Mouse (Mus musculus) forebrain, embryonic 16.5 days (tissue): Measurements from ENCODE around the gene Rwdd2a. TPM values are rescaled to one million over a fixed set of nuclear protein-coding genes. Genes with fewer than 3 reads are reported as not detected.
A peak's percentile ranks its signal among the peaks of the same experiment; 100 is the strongest.
"Not testable (repeated sequence)": the region's sequence is repeated elsewhere in the genome, so short reads cannot be mapped to it uniquely, and the experiment has no call there.

ENCODE experiments used
- ATAC-seq: fragments of 200-750 bp; cut with Nextera tagmentation; 2 replicates; pipeline ENCODE4 v1.8.0; 2017; ENCODE audit warnings: mild to moderate bottlenecking, moderate library complexity
- H3K27ac ChIP-seq: fragments of 300-500 bp; sonication (generic); 2 replicates; pipeline ENCODE4 v1.5.1; 2014; ENCODE audit warnings: low read length, control low read depth
- H3K27me3 ChIP-seq: fragments of 300-500 bp; sonication (generic); replicated peaks from 2 replicates; pipeline ENCODE4 v1.6.1; 2014; ENCODE audit warnings: low read length; ENCODE audit not compliant: control insufficient read depth, insufficient read depth
- H3K36me3 ChIP-seq: fragments of 300-500 bp; sonication (generic); 2 replicates; pipeline ENCODE4 v1.6.1; 2014; ENCODE audit not compliant: control insufficient read depth, insufficient read depth
- H3K4me1 ChIP-seq: fragments of 300-500 bp; sonication (generic); replicated peaks from 2 replicates; pipeline ENCODE4 v1.6.1; 2014; ENCODE audit warnings: low read length; ENCODE audit not compliant: control insufficient read depth, insufficient read depth
- H3K4me2 ChIP-seq: fragments of 300-500 bp; sonication (generic); 2 replicates; pipeline ENCODE4 v1.6.1; 2014; ENCODE audit warnings: mild to moderate bottlenecking, low read length, control low read depth
- H3K4me3 ChIP-seq: fragments of 300-500 bp; sonication (generic); replicated peaks from 2 replicates; pipeline ENCODE4 v1.5.1; 2014; ENCODE audit warnings: mild to moderate bottlenecking, low read length, control low read depth
- H3K9ac ChIP-seq: fragments of 300-500 bp; sonication (generic); replicated peaks from 2 replicates; pipeline ENCODE4 v1.6.1; 2014; ENCODE audit warnings: low read depth, low read length, control low read depth
- H3K9me3 ChIP-seq: fragments of 300-500 bp; sonication (generic); 2 replicates; pipeline ENCODE4 v1.6.1; 2016; ENCODE audit warnings: low read length; ENCODE audit not compliant: control insufficient read depth
- WGBS: fragments of 180-500 bp; shearing (Covaris S2); extraction: QIAGEN DNeasy Blood & Tissue Kit; methylation state at CpG from one replicate; pipeline ENCODE4 v1.1.7; 2014; 5-methylcytosine and 5-hydroxymethylcytosine counted together
- polyA plus RNA-seq: library from polyadenylated mRNA; unstranded; fragments of >200 nt; fragmentation: Nextera tagmentation; extraction: Ambion mirVana; gene quantifications from 2 replicates; pipeline ENCODE4 v1.2.1, GENCODE M21; 2015

Gene Rwdd2a
- polyA plus RNA-seq, 1 experiment from 2014 or later = 12.0 TPM

- no peaks in the 10 kb centered on the region for H3K9me3 ChIP-seq
- no peaks in the 10 kb centered on the region for H3K4me1 ChIP-seq
- 89% methylated on average over 10 of the region's 10 CpGs for WGBS
- H3K4me2 ChIP-seq = no peak overlapping the region
- H3K9ac ChIP-seq = no peak overlapping the region
- no peak overlapping the region for H3K27ac ChIP-seq
- H3K27me3 ChIP-seq = no peaks in the 10 kb centered on the region
- no peak for ATAC-seq
- H3K4me3 ChIP-seq = no peak overlapping the region
- no peaks in the 10 kb centered on the region for H3K36me3 ChIP-seq
These were observed 7.9 kb downstream of the Rwdd2a start for GRCm38 (mm10) chr9:86579657-86580056.

DNA sequence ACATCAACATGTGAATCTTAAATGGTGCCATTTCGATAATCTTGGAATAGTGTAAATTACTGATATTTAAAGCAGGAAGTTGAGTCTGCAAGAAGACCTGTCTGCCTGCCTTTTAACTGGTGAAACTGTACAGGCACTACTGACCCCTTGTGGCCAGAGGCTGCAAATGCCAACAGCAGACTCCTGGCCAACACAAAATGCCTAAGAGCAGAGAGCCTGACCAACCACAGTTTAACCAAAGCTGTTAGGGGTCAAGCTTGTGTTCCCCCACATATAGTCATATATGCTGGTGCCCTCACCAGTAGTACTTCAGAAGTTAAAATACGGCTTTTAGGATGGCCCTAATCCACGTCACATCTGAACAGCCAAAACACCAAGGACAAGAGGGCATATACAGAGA, 11.9 kb downstream of the Rwdd2a start:
- Histone ChIP-seq H3K4me2 (no peak overlapping the region), H3K4me3 (no peak overlapping the region), H3K36me3 (no peaks in the 10 kb centered on the region), H3K4me1 (no peaks in the 10 kb centered on the region), H3K9me3 (no peaks in the 10 kb centered on the region), H3K27ac (no peak overlapping the region), H3K27me3 (no peaks in the 10 kb centered on the region), H3K9ac (no peak overlapping the region)
- WGBS = 60% methylated on average over 3 of the region's 3 CpGs
- ATAC-seq = peak; percentile 72

DNA sequence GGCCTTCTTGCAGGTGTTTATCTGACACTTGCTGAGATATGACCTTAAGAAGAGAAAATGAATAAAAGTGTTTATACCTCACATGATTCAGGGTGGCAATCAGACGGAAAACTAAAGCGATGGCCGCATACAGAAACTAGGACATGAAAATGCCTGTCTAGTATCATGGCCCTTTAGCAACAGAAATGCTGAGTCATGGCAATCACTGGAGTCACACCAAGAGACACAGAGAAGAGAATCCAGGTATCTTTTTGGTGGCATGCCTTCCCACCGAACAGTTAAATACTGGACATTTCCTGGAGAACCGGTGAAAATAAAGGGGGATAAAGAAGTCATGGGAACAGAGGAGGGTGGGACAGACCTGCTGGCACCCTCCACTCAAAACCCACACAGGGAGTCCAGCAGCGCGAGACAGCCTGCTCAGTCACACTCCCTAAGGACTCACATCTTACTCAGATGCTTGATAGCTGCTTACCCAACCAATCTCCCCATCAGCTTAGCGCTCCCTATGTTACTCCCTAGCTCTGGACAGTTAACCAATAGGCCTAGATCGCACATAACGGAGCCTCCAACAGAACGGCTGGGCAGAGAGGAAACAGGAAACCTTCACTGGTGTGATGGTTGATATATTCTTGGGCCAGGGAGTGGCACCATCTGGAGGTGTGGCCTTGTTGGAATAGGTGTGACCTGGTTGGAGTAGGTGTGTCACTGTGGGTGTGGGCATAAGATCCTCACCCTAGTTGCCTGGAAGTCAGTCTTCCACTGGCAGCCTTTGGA, 15.4 kb downstream of the Rwdd2a start:
- no peaks in the 10 kb centered on the region for H3K36me3 ChIP-seq
- no peaks in the 10 kb centered on the region for H3K4me1 ChIP-seq
- H3K27me3 ChIP-seq = no peaks in the 10 kb centered on the region
- no peak overlapping the region for H3K4me3 ChIP-seq
- no peaks in the 10 kb centered on the region for H3K9me3 ChIP-seq
- 93% methylated on average over 11 of the region's 11 CpGs for WGBS
- no peak overlapping the region for H3K27ac ChIP-seq
- H3K4me2 ChIP-seq = no peak overlapping the region
- H3K9ac ChIP-seq = no peak overlapping the region
- no peak for ATAC-seq

GRCm38 (mm10) chr9:86592676-86593668, 21.2 kb downstream of the Rwdd2a start:
- Histone ChIP-seq H3K4me2 (no peak overlapping the region), H3K27me3 (no peaks in the 10 kb centered on the region), H3K36me3 (no peaks in the 10 kb centered on the region), H3K4me1 (no peaks in the 10 kb centered on the region), H3K4me3 (no peak overlapping the region), H3K9me3 (no peaks in the 10 kb centered on the region), H3K27ac (no peak overlapping the region), H3K9ac (no peak overlapping the region)
- 76% methylated on average over 19 of the region's 19 CpGs for WGBS
- peak; percentile 37 for ATAC-seq

DNA sequence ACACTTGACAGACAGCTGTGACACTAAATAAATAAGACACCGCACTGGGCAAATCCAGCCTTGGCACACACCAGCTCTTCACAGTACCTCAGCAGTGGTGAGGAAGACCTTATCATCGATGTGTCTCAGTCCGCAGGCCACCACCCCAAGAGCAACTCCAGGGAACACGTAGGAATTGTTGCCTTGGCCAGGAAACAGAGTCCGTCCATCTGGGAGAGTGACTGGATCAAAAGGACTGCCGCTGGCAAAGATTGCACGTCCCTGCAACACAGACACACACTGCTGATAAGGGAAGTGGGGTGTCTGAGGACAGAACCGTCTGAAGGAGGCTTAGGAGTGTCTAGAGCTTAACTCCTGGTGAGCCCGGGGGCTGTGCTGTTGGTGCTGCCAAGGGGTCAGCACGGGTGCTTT, 22.6 kb downstream of the Rwdd2a start:
- H3K27me3 ChIP-seq, ATAC-seq, H3K27ac ChIP-seq, H3K4me2 ChIP-seq, H3K36me3 ChIP-seq, H3K4me3 ChIP-seq, H3K9me3 ChIP-seq, H3K9ac ChIP-seq, H3K4me1 ChIP-seq: not testable (repeated sequence)
- 81% methylated on average over 9 of the region's 10 CpGs for WGBS

GRCm38 (mm10) chr9:86596983-86597382, 25.2 kb downstream of the Rwdd2a start:
- H3K27me3 ChIP-seq, H3K36me3 ChIP-seq, H3K4me3 ChIP-seq, H3K4me2 ChIP-seq, H3K27ac ChIP-seq, H3K9ac ChIP-seq, H3K4me1 ChIP-seq, H3K9me3 ChIP-seq, ATAC-seq: not testable (repeated sequence)

DNA sequence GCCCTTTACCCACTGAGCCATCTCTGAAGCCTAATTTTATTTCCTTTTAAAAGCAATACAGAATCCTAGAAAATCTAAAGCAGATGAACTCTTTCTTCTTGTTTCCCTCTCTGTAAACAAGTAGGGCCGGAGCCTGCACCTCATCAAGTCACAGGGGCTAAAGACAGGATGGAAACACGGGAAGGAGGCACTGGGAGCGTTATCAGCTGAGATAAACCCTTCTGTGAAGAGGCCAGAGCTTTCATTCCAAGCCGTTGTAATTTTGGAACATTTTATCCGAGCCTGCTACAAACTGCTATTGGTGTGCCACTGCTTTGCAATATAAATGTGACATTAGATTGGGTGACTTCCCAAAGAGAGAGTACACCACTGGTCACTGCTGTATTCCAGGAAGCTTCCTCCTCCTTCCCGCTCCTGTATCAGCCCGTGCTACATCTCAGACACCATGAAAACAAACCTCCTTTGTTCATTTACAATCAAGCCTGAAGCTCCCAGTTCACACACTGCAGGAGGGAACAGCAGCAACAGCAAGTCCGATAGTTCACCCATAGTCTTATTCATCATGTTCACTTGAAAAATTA, 28.0 kb downstream of the Rwdd2a start:
- no peak overlapping the region for H3K4me2 ChIP-seq
- no peaks in the 10 kb centered on the region for H3K27me3 ChIP-seq
- 62% methylated on average over 8 of the region's 8 CpGs for WGBS
- H3K4me3 ChIP-seq = no peak overlapping the region
- no peak for ATAC-seq
- H3K36me3 ChIP-seq = no peaks in the 10 kb centered on the region
- H3K27ac ChIP-seq = no peak overlapping the region
- no peak overlapping the region for H3K9ac ChIP-seq
- H3K9me3 ChIP-seq = no peaks in the 10 kb centered on the region
- no peaks in the 10 kb centered on the region for H3K4me1 ChIP-seq

- WGBS = 85% methylated on average over 6 of the region's 6 CpGs
These were observed 34.0 kb downstream of the Rwdd2a start for GRCm38 (mm10) chr9:86605776-86606175.

GRCm38 (mm10) chr9:86612091-86612490, 40.3 kb downstream of the Rwdd2a start:
- no peak for ATAC-seq
- Histone ChIP-seq H3K4me1 (no peaks in the 10 kb centered on the region), H3K27ac (no peak overlapping the region), H3K9ac (no peak overlapping the region), H3K36me3 (no peaks in the 10 kb centered on the region), H3K4me2 (no peak overlapping the region), H3K4me3 (no peak overlapping the region), H3K27me3 (no peaks in the 10 kb centered on the region), H3K9me3 (no peaks in the 10 kb centered on the region)
- 90% methylated on average over 4 of the region's 4 CpGs for WGBS

More at GRCm38 (mm10) chr9:86605776-86606175, 34.0 kb downstream of the Rwdd2a start:
- ATAC-seq = no peak
- H3K4me1 ChIP-seq = no peaks in the 10 kb centered on the region
- H3K36me3 ChIP-seq = no peaks in the 10 kb centered on the region
- H3K9ac ChIP-seq = no peak overlapping the region
- no peak overlapping the region for H3K4me3 ChIP-seq
- H3K27me3 ChIP-seq = no peaks in the 10 kb centered on the region
- H3K9me3 ChIP-seq = no peaks in the 10 kb centered on the region
- no peak overlapping the region for H3K4me2 ChIP-seq
- H3K27ac ChIP-seq = no peak overlapping the region
